ENCODE assay signal across 8 mouse cellular contexts in genomic region chr2:22864394-22865037, GRCm38 (mm10). TPM values are rescaled to one million over a fixed set of nuclear protein-coding genes. Genes with fewer than 3 reads are reported as not detected.
A peak's percentile ranks its signal among the peaks of the same experiment; 100 is the strongest.
DNase-seq lines count a peak whose midpoint lies in the region; ATAC-seq lines count a peak whose summit lies in the region.

No protein-coding gene starts in this region.

- ATAC-seq in megakaryocyte-erythroid progenitor cell, adult 5-6 weeks (replicated peaks; ENCODE audit: low FRiP score, low TSS enrichment, poor library complexity, severe bottlenecking), result peak; percentile 94

- peak; percentile 78 for DNase-seq in ZHBTc4 (ENCODE audit: low read depth, low spot score)
- peak; percentile 70 to 73 for DNase-seq in cerebellum, postnatal 4 days (ENCODE audit: low spot score in 2 of 2)
- peak; percentile 68 for DNase-seq in gastrocnemius, adult 18-20 months (ENCODE audit: low spot score)
- DNase-seq in induced T-regulatory cell, adult 2 months (ENCODE audit: low read depth), result peak; percentile 83
- DNase-seq in left cerebral cortex, adult 8-10 months (ENCODE audit: low spot score in 2 of 2), result peak; percentile 15 to 60
- DNase-seq in right cerebral cortex, postnatal 14 days, result peak; percentile 52
- peak; percentile 36 to 68 for DNase-seq in urinary bladder, postnatal 36 days (ENCODE audit: low spot score in 2 of 2)

RNA-seq across cellular contexts. Expression of gene Pdss1, which starts 30.8 kb away (rescaled TPM):
- total RNA-seq in gastrocnemius, adult 18-20 months (2021), result 10 to 100 TPM in 1 of 2 experiments, 1 to 10 TPM in 1; 9.0 to 11.4 TPM
- 10 to 100 TPM; 14.5 to 19.3 (median 15.3) TPM for total RNA-seq in left cerebral cortex, adult 8-10 months (2022)
- 38.8 and 51.6 TPM in 2 replicates for total RNA-seq in megakaryocyte-erythroid progenitor cell, adult 5-6 weeks (2014; fragmentation: Nextera tagmentation)
- 25.8 and 29.5 TPM in 2 replicates for total RNA-seq in megakaryocyte-erythroid progenitor cell, adult 5-6 weeks (2017)

Comparison
In these comparisons a context has a peak if more than half of its experiments do, and no peak if none do; other contexts are left out.
1. Peak in every context shown above with its lines: DNase-seq and ATAC-seq.